Mouse (Mus musculus) CD4-positive, CD25-positive, alpha-beta regulatory T cell, adult 9 weeks (primary cell): Measurements from ENCODE around the gene Mgat4a. TPM values are rescaled to one million over a fixed set of nuclear protein-coding genes. Genes with fewer than 3 reads are reported as not detected.

Source experiments
- polyA plus RNA-seq: library from polyadenylated mRNA; unstranded; fragments of 100-300 nt; shearing (Covaris generic); gene quantifications from one replicate; pipeline ENCODE4 v1.2.1, GENCODE M21; 2017

Gene Mgat4a
- 17.8 TPM for polyA plus RNA-seq

GRCm38 (mm10) chr1:37540810-37541658 is at the start of gene Mgat4a:
Gene Mgat4a, minus strand, starts transcription at chr1:37541016.

DNA sequence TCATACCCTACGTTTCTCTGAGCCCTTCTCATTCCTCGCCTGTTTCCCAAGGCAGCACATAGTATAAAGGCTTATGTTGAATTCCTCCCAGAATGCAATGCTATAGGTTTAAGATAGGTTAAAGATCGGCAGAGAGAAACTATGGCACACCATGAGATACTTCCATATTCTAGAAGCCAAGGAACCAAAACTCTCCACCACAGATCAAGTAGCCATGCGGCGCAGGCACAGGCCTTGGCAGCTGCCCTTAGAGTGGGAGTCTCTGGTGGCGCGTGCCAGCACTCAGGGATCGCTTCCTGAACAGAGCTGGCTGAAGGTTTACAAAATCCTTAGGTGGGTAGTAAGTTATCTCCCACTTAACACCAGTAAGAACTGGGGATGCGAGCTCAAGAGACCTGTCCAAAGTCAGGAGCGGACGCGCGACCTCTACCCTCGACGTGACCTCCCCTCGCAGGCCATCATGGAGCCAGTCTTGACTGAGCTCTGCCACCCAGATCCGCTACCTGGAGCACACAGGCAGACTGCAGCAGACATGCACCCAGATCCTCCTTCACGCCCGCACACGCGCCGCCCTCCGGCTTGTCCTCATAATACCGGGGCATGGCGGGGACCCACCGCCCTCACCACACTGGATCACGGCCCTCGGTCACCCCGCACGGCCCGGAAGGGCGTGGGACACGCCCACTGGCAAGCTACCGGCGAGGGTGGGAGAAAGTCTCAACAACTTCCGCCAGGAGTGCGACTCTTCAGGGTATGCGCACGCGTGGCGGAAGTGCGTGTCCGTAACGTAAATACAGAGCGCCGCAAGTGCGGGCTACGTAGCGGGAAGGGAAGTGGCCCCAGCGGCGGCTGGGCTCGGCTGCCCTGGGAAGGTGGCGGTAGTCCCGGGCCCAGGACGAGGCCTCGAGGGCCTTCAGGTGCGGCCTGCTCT is 111.2 kb downstream of the Mgat4a start, which contains the start of the genes Coa5 and Unc50:
Gene Coa5, minus strand, starts transcription at position 738 of the 931 bp plus-strand sequence.
Gene Unc50, plus strand, starts transcription at position 774 of the 931 bp plus-strand sequence.

Other genes starting within 250 kb of the Mgat4a start
- 17.5 TPM for gene Inpp4a, start 241.2 kb downstream of the Mgat4a start, polyA plus RNA-seq
- gene Coa5, start 110.9 kb downstream of the Mgat4a start, polyA plus RNA-seq, result 88.9 TPM
- 93.9 TPM for gene Unc50, start 110.9 kb downstream of the Mgat4a start, polyA plus RNA-seq
- gene 2010300C02Rik, start 179.1 kb upstream of the Mgat4a start, polyA plus RNA-seq, result 0.78 TPM